ENCODE assay signal across 8 mouse cellular contexts in genomic region chr17:21488760-21489499, GRCm38 (mm10). TPM values are rescaled to one million over a fixed set of nuclear protein-coding genes. Genes with fewer than 3 reads are reported as not detected.
A peak's percentile ranks its signal among the peaks of the same experiment; 100 is the strongest.
DNase-seq lines count a peak whose midpoint lies in the region; ATAC-seq lines count a peak whose summit lies in the region.

Gene Zfp53 (plus strand): TSS chr17:21488998.

- H3K27me3 ChIP-seq in hindbrain, embryonic 14.5 days (ENCODE audit: control insufficient read depth, insufficient read depth, low read length) = no peaks in the 10 kb centered on the region

- peak within 1 kb of the TSS; percentile 70 for H3K27ac ChIP-seq in hindbrain, embryonic 14.5 days

- DNase-seq in R1 (ENCODE audit: low read depth, low spot score) = peak; percentile 98
- peak; percentile 79 to 84 for DNase-seq in cerebellum, postnatal 25 days
- DNase-seq in frontal cortex, postnatal 25 days (ENCODE audit: low spot score in 2 of 2) = peak; percentile 55 to 58
- peak; percentile 82 for DNase-seq in hindbrain, embryonic 14.5 days (ENCODE audit: low spot score)
- peak; percentile 83 to 84 for DNase-seq in layer of hippocampus, postnatal 36 days
- DNase-seq in lung, postnatal 36 days = peak; percentile 96
- peak; percentile 93 for DNase-seq in retina, postnatal 1 day
- DNase-seq in urinary bladder, adult 18-20 months (ENCODE audit: low spot score in 2 of 2) = peak; percentile 76 to 87

- ATAC-seq in hindbrain, embryonic 14.5 days (ENCODE audit: low FRiP score) = peak; percentile 100

- WGBS in hindbrain, embryonic 14.5 days = 1% methylated on average over 34 of the region's 34 CpGs

- H3K4me1 ChIP-seq in hindbrain, embryonic 14.5 days (replicated peaks; ENCODE audit: control insufficient read depth, insufficient read depth, low read length) = peaks cover 7% of the 10 kb centered on the region

- H3K4me3 ChIP-seq in hindbrain, embryonic 14.5 days (replicated peaks; ENCODE audit: low read length) = peak within 1 kb of the TSS; percentile 89

- peak within 1 kb of the TSS; percentile 77 for H3K4me2 ChIP-seq in hindbrain, embryonic 14.5 days (replicated peaks)

- H3K9ac ChIP-seq in hindbrain, embryonic 14.5 days = peak within 1 kb of the TSS; percentile 82

- H3K9me3 ChIP-seq in hindbrain, embryonic 14.5 days (ENCODE audit: control insufficient read depth, low read length) = no peaks in the 10 kb centered on the region

- peaks cover 3% of the 10 kb centered on the region for H3K36me3 ChIP-seq in hindbrain, embryonic 14.5 days (replicated peaks; ENCODE audit: control insufficient read depth, insufficient read depth)

RNA-seq across cellular contexts. Expression of gene Zfp53, which starts in this region (rescaled TPM):
- polyA plus RNA-seq in hindbrain, embryonic 14.5 days (2014; fragmentation: Nextera tagmentation; extraction: Ambion mirVana) = 9.5 and 11.1 TPM in 2 replicates
- 1 to 10 TPM; 4.3 to 4.7 TPM for total RNA-seq in layer of hippocampus, postnatal 36 days (2021)

Comparison
In these comparisons a context has a peak if more than half of its experiments do, and no peak if none do; other contexts are left out.
1. Peak in every context shown above with its lines: DNase-seq, ATAC-seq, H3K4me3 ChIP-seq and H3K27ac ChIP-seq.